Mouse (Mus musculus): ENCODE measurements around the gene Ccdc173. TPM values are rescaled to one million over a fixed set of nuclear protein-coding genes. Genes with fewer than 3 reads are reported as not detected.

Gene Ccdc173
- 1.0 and 1.4 TPM in 2 replicates for polyA plus RNA-seq (2015; fragmentation: Nextera tagmentation; extraction: Ambion mirVana)

DNA sequence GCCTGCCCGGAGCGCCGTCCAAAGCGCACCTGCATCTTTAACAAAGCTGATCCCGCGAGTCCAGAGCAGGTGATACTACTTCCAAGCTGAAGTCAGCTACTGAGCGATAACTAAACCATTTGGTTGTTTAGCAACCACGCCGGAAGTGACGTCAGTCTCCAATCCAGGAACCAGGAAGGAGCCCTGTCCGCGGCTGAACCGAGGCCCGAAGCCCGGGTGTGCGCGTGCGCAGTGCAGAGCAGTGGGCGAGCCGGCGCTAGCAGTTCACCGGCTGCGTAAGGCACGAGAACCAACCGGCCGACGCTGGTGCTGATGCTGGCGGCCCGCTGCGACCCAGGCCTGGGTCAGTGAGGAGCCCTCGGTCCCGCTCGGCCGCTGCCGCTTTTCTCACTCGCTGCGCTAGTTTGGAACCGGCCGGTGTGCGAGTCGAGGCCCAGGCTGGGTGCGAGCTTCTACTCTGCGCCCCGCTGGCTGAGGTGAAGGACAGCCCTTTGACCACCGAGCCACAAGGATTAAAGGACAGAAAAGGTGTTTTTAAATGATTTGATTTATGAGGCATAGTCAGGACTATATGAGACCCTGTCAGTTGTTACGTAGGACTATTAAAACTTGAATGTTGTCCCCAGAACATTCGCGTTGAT is at the start of gene Ccdc173, which contains the start of gene Phospho2:
Gene Ccdc173 (minus strand): TSS at position 147 of the 641 bp plus-strand sequence.
Gene Phospho2 (plus strand): TSS at position 195 of the 641 bp plus-strand sequence.
- peak; percentile 89 for ATAC-seq (ENCODE audit: extremely low read depth, insufficient number of reproducible peaks, low FRiP score, low TSS enrichment)
- H3K4me2 ChIP-seq = peak within 1 kb of the TSS; percentile 93
- H3K4me1 ChIP-seq = peaks cover 3% of the 10 kb centered on the region; the same call in 1 of the 2 replicates
- H3K9ac ChIP-seq = peak within 1 kb of the TSS; percentile 88
- peak within 1 kb of the TSS; percentile 86 for H3K27ac ChIP-seq (replicated peaks)
- no peaks in the 10 kb centered on the region for H3K9me3 ChIP-seq
- peak within 1 kb of the TSS; percentile 72 for H3K4me3 ChIP-seq
- H3K36me3 ChIP-seq = peaks cover 25% of the 10 kb centered on the region
- no peaks in the 10 kb centered on the region for H3K27me3 ChIP-seq (replicated peaks)
- 2% methylated on average over 48 of the region's 48 CpGs for WGBS

DNA sequence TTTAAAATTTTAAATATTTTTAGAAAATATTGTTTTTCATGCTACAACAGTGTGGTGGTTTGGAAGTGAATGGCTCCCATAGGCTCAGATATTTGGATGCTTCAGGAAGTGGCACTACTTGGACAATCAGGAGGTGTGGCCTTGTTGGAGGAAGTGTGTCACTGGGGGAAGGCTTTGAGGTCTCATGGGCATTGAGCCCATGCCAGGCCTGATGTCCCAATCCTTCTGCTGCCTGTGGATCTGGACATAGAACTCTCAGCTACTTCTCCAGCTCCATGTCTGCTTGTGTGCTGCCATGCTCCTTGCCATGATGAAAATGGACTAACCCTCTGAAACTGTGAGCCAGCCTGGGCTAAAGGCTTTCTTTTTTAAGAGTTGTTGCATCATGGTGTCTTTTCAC is 49.3 kb upstream of the Ccdc173 start:
- H3K4me1 ChIP-seq = no peaks in the 10 kb centered on the region
- ATAC-seq (ENCODE audit: extremely low read depth, insufficient number of reproducible peaks, low FRiP score, low TSS enrichment) = no peak
- no peaks in the 10 kb centered on the region for H3K9me3 ChIP-seq
- no peaks in the 10 kb centered on the region for H3K27me3 ChIP-seq (replicated peaks)
- no peak overlapping the region for H3K27ac ChIP-seq (replicated peaks)
- H3K4me3 ChIP-seq = no peak overlapping the region
- peaks cover 35% of the 10 kb centered on the region for H3K36me3 ChIP-seq
- no peak overlapping the region for H3K4me2 ChIP-seq
- H3K9ac ChIP-seq = no peak overlapping the region

DNA sequence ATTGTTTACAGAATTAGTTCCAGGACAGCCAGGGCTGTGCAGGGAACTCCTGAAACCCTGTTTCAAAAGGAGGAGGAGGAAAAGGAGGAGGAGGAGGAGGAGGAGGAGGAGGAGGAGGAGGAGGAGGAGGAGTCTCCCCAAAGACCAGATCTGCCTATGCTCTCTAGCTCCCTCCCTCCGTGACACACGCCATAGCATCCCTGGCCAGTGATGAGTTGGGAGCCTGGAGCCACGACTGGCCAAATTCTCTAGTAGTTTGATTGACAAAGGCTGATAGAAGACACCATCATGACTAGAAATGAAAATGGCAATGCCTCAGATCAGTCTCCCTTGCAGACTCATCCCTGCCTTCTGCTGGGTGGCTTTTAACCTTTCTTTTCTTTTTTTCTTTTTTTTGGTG is 48.6 kb upstream of the Ccdc173 start:
- no peak overlapping the region for H3K9ac ChIP-seq
- WGBS = 42% methylated on average over 3 of the region's 3 CpGs
- H3K36me3 ChIP-seq = peaks cover 42% of the 10 kb centered on the region
- H3K4me3 ChIP-seq = no peak overlapping the region
- no peaks in the 10 kb centered on the region for H3K9me3 ChIP-seq
- H3K27me3 ChIP-seq (replicated peaks) = no peaks in the 10 kb centered on the region
- no peak overlapping the region for H3K27ac ChIP-seq (replicated peaks)
- no peak overlapping the region for H3K4me2 ChIP-seq
- no peaks in the 10 kb centered on the region for H3K4me1 ChIP-seq
- no peak for ATAC-seq (ENCODE audit: extremely low read depth, insufficient number of reproducible peaks, low FRiP score, low TSS enrichment)

DNA sequence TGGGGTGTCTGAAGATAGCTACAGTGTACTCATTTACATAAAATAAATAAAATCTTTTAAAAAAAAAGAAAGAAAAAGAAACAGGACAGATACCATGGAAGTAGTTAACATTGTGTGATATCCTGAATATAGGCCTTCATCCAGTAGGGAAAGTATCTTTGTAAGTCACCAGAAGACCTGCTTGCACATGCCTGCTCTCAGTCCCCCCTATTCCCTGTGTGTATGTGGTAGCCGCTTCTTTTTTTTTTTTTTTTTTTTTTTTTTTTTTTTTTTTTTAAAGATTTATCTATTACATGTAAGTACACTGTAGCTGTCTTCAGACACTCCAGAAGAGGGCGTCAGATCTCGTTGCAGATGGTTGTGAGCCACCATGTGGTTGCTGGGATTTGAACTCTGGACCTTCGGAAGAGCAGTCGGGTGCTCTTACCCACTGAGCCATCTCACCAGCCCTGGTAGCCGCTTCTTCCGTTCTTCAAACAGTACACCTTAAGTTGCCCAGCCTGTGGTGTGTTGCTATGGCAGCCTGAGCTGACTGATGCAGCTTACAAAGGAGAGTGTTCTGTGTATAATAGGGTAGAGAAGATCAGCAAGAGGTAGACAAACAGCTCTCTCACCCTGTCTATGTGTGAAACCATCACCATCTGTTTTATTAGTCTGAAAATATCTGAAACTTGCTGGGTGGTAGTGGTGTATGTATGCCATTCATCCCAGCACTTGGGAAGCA is 48.0 kb upstream of the Ccdc173 start:
- Histone ChIP-seq H3K36me3 (peaks cover 48% of the 10 kb centered on the region), H3K9ac (no peak overlapping the region), H3K9me3 (no peaks in the 10 kb centered on the region), H3K27me3 (replicated peaks) (no peaks in the 10 kb centered on the region), H3K4me2 (no peak overlapping the region), H3K4me3 (no peak overlapping the region), H3K27ac (replicated peaks) (no peak overlapping the region), H3K4me1 (no peaks in the 10 kb centered on the region)
- ATAC-seq (ENCODE audit: extremely low read depth, insufficient number of reproducible peaks, low FRiP score, low TSS enrichment) = no peak
- WGBS = 76% methylated on average over 7 of the region's 7 CpGs

DNA sequence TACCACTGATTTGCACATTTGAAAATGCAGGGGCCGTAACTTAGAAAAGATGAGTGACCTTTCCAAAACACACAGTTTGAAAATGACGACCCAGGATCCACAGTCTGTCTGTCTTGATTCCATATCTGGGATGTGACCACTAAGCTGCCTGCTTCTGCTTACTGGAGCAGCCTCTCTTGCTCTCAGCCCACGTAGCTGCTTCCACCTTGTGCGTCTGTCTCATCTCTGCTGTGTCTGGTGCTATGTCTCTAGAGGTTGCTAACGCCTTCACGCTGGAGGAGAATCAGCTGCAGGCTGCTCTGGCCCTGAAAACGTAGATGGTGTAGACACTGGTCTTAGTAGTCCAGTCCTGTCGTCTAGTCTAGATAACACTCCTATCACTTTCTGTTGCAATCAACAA is 40.7 kb upstream of the Ccdc173 start:
- peaks cover 84% of the 10 kb centered on the region for H3K36me3 ChIP-seq

DNA sequence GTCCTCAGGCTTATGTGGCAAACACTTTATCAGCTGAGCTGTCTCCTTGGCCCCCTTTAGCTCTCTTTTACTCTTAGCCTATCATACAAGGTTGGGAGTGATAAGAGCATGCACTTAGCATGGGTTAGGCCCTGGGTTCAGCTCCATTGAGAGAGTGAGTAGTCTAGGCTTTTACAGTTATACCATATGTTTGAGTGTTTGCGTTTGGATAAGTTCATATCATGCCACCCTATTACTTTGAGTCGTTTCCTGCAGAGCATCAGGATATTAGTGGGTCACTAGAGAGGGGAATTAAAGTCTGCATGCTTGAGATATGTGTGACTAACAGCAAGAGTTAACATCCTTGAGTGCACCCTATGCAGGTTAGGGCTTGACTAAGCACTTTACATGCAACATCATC is 40.3 kb upstream of the Ccdc173 start:
- Histone ChIP-seq H3K9me3 (no peaks in the 10 kb centered on the region), H3K4me3 (no peak overlapping the region), H3K4me1 (peaks cover 22% of the 10 kb centered on the region), H3K4me2 (no peak overlapping the region), H3K36me3 (peaks cover 81% of the 10 kb centered on the region), H3K27me3 (replicated peaks) (no peaks in the 10 kb centered on the region), H3K9ac (no peak overlapping the region), H3K27ac (replicated peaks) (no peak overlapping the region)
- WGBS = 71% methylated on average over 2 of the region's 2 CpGs
- no peak for ATAC-seq (ENCODE audit: extremely low read depth, insufficient number of reproducible peaks, low FRiP score, low TSS enrichment)

More for the DNA sequence above, 40.7 kb upstream of the Ccdc173 start:
- ATAC-seq (ENCODE audit: extremely low read depth, insufficient number of reproducible peaks, low FRiP score, low TSS enrichment) = no peak
- Histone ChIP-seq H3K4me1 (peaks cover 18% of the 10 kb centered on the region), H3K27me3 (replicated peaks) (no peaks in the 10 kb centered on the region), H3K4me2 (no peak overlapping the region), H3K9me3 (no peaks in the 10 kb centered on the region), H3K27ac (replicated peaks) (no peak overlapping the region), H3K9ac (no peak overlapping the region), H3K4me3 (no peak overlapping the region)
- 71% methylated on average over 8 of the region's 8 CpGs for WGBS

DNA sequence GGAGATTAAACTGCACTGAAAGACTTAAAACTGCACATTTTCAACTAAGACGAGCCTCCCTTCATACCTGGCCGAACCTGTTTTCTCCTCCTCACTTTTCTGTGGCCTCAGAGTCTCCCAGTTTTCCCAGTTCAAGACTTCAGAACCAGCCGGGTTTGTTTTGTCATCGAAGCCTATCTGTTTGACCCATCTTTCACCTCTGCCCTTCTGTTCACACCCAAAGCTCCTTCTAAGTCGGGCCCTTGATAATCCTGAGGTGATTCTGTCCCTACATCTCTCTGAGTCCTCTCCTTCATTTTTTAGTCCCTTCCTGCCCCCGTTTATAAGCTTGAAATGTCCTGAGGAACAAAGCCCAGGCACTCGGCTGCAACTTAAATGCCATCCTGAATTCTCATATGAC is 38.7 kb upstream of the Ccdc173 start:
- Histone ChIP-seq H3K27me3 (replicated peaks) (no peaks in the 10 kb centered on the region), H3K9me3 (no peaks in the 10 kb centered on the region), H3K4me3 (no peak overlapping the region), H3K36me3 (peaks cover 71% of the 10 kb centered on the region), H3K4me2 (no peak overlapping the region), H3K4me1 (peaks cover 36% of the 10 kb centered on the region), H3K27ac (replicated peaks) (no peak overlapping the region), H3K9ac (0 out of 2 replicates have a peak overlapping the region, but pooled peaks have one; percentile 47)
- no peak for ATAC-seq (ENCODE audit: extremely low read depth, insufficient number of reproducible peaks, low FRiP score, low TSS enrichment)
- WGBS = 41% methylated on average over 7 of the region's 7 CpGs

DNA sequence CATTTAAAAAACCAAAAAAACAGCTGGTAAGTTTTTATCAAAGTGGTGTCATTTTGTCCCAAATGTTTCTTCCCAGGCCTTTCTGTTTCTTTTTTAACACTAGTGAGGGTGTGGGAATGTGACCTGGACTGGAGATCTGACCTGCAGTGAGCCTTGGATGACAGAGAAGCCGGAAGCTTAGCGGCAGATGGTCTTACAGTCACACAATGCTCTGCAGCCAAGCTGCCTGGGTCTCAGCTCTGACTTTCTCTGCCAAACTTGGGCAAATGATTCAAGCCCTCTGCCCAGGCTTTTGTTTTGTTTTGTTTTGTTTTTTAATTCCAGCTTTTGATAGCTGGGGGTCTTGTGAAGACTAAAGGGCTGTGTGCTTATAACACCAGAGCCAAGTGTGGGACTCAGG is 37.0 kb upstream of the Ccdc173 start:
- Histone ChIP-seq H3K27ac (replicated peaks) (peak overlapping the region; percentile 36; the same call in 1 of the 2 replicates), H3K4me2 (no peak overlapping the region), H3K4me3 (no peak overlapping the region), H3K9ac (no peak overlapping the region), H3K4me1 (peaks cover 40% of the 10 kb centered on the region), H3K36me3 (peaks cover 56% of the 10 kb centered on the region), H3K9me3 (no peaks in the 10 kb centered on the region), H3K27me3 (replicated peaks) (no peaks in the 10 kb centered on the region)
- 59% methylated on average over 2 of the region's 2 CpGs for WGBS
- no peak for ATAC-seq (ENCODE audit: extremely low read depth, insufficient number of reproducible peaks, low FRiP score, low TSS enrichment)

DNA sequence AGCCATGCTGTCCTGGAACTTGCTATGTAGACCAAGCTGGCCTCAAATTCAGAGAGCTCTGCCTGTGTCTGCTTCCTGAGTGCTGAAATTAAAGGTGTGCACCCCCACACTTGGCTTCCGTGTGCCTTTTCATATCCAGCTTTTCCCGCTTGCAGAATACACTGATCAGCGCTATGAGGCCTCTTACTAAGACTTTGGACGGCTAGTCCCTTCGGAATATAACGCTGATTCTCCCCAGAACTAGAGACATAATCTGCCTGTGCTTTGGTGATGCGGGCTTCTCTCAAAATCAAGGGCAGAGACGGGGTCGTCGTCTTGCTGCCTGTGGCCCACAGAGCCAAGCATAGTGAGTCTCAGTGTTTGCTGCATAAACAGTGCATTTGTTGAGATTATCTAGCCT is 36.5 kb upstream of the Ccdc173 start:
- H3K9ac ChIP-seq = no peak overlapping the region
- H3K9me3 ChIP-seq = no peaks in the 10 kb centered on the region
- H3K27ac ChIP-seq (replicated peaks) = peak overlapping the region; percentile 36; the same call in 1 of the 2 replicates
- H3K36me3 ChIP-seq = peaks cover 51% of the 10 kb centered on the region
- H3K4me2 ChIP-seq = no peak overlapping the region
- peaks cover 44% of the 10 kb centered on the region for H3K4me1 ChIP-seq
- 79% methylated on average over 10 of the region's 10 CpGs for WGBS
- no peaks in the 10 kb centered on the region for H3K27me3 ChIP-seq (replicated peaks)
- no peak for ATAC-seq (ENCODE audit: extremely low read depth, insufficient number of reproducible peaks, low FRiP score, low TSS enrichment)
- H3K4me3 ChIP-seq = no peak overlapping the region

DNA sequence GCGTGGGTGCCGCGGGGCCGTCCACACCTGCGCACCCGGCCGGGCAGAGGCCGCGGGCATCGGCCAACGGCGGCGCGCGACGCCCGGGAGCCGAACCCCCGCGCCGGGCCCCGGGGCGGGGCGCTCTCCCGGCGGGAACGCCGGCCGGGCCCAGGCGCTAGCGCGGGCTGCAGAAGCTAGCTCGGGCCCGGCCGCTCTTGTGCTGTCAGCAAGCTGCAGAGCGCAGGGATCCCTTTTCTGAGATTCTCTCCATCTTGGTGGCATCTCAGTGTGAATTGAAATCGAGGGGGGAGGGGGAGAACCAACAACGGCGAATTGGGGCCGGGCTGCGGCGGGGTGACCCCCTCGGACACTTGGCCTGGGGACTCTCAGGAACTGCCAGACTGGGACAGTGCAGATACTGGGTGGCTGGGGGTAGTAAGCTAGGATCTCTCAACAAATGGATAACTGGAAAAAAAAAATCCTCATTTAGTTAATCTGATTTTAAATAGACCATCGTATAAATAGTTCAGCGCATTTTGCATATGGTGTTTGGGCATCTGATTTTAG is 33.8 kb upstream of the Ccdc173 start:
- Histone ChIP-seq H3K4me1 (peaks cover 49% of the 10 kb centered on the region), H3K36me3 (peaks cover 25% of the 10 kb centered on the region), H3K4me3 (peak overlapping the region; percentile 88), H3K27ac (replicated peaks) (peak overlapping the region; percentile 98), H3K27me3 (replicated peaks) (no peaks in the 10 kb centered on the region), H3K9me3 (no peaks in the 10 kb centered on the region), H3K9ac (peak overlapping the region; percentile 98), H3K4me2 (peak overlapping the region; percentile 85)
- ATAC-seq (ENCODE audit: extremely low read depth, insufficient number of reproducible peaks, low FRiP score, low TSS enrichment) = 0 out of 2 replicates have a peak, but pooled peaks have one; percentile 39
- 2% methylated on average over 45 of the region's 45 CpGs for WGBS

DNA sequence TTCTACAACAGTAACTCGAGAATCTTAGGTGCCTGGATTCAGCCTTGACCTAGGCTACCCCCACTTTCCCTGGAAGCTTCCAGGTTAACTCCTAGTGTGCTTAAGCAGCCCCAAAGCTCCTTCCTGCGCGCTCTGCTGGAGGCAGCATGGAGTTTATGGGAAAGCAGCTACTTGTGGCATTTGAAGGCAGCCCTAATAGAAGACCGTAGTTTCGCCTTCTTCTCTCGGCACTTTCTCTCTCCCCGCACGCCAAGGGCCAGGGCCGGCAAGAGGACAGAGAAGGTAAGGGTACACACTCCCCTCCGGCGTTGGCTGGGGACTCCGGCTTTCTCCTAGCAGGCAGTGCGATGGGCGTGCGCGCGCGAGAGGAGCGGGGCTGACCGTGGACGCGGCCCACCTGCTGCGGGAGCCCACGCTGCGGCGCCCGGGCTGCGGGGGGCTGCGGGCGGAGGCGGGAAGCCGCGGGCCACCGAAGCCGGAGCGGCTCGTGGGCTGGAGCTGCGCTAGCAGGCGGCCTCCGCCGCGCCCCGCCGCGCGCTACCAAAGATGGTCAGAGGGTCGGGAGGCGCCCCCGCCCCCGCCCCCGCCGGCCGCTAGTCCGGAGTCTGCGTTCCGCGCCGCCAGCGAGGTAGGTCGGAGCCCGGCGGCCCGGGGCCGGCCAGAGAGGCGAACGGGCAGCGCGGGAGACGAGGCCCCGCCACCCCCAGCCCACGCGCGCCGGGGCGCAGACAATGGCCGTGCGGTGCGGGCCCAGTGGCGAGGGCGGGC is 33.2 kb upstream of the Ccdc173 start:
- under 1% methylated on average over 79 of the region's 80 CpGs for WGBS
- H3K4me1 ChIP-seq = peaks cover 45% of the 10 kb centered on the region
- ATAC-seq (ENCODE audit: extremely low read depth, insufficient number of reproducible peaks, low FRiP score, low TSS enrichment) = peak; percentile 79; the same call in 1 of the 2 replicates

More for the DNA sequence above, 33.2 kb upstream of the Ccdc173 start:
- Histone ChIP-seq H3K27ac (replicated peaks) (peak overlapping the region; percentile 98), H3K9ac (peak overlapping the region; percentile 98), H3K9me3 (no peaks in the 10 kb centered on the region), H3K27me3 (replicated peaks) (no peaks in the 10 kb centered on the region), H3K4me3 (peak overlapping the region; percentile 88), H3K36me3 (peaks cover 22% of the 10 kb centered on the region), H3K4me2 (peak overlapping the region; percentile 85)
